Mouse (Mus musculus): Measurements from ENCODE around the gene L1cam.

DNA sequence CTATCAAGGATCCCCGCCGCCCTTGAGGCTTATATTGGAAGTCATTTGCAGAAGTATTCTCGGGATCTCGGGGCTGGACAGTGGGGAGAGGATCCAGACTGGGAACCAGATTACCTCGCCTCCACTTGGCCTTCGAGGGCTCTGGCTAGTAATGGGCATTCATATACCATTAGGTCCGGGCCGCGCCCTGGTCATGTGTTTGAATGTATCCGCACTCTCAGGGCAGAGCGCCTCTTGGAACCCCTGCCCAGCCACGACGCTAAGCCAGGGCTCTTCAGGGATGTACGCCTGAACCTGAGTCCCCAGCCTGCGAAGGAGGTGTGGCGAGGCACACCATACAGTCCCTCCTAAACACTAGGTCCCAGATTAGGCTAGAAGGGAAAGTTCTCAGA, 14.9 kb downstream of the L1cam start:
- TF ChIP-seq POLR2A (IDR thresholded peaks at IDR 0.05; ENCODE audit: insufficient read length, low read depth) = no peak
- TF ChIP-seq MAX (IDR thresholded peaks at IDR 0.05; ENCODE audit: low read depth) = no peak
- TF ChIP-seq POLR2AphosphoS2 (IDR thresholded peaks at IDR 0.05; ENCODE audit: insufficient read length, low read depth) = no peak
- no peak for TF ChIP-seq USF1 (IDR thresholded peaks at IDR 0.05; ENCODE audit: low read depth)
- no peak for TF ChIP-seq E2F4 (IDR thresholded peaks at IDR 0.05; ENCODE audit: insufficient read depth)
- TF ChIP-seq MYOG (IDR thresholded peaks at IDR 0.05; ENCODE audit: control insufficient read depth in 1 of 3, insufficient read depth in 1 of 3, insufficient read length in 2 of 3, low read depth in 2 of 3) = no peak
- TF ChIP-seq TCF12 (IDR thresholded peaks at IDR 0.05; ENCODE audit: insufficient read depth, poor library complexity, severe bottlenecking) = no peak
